Mouse (Mus musculus): ENCODE results near the gene Rassf5. TPM values are rescaled to one million over a fixed set of nuclear protein-coding genes. Genes with fewer than 3 reads are reported as not detected.
"Not testable (repeated sequence)": the region's sequence is repeated elsewhere in the genome, so short reads cannot be mapped to it uniquely, and the experiment has no call there.

Gene Rassf5
- polyA plus RNA-seq, 1 experiment from 2014 or later = 35.4 TPM

DNA sequence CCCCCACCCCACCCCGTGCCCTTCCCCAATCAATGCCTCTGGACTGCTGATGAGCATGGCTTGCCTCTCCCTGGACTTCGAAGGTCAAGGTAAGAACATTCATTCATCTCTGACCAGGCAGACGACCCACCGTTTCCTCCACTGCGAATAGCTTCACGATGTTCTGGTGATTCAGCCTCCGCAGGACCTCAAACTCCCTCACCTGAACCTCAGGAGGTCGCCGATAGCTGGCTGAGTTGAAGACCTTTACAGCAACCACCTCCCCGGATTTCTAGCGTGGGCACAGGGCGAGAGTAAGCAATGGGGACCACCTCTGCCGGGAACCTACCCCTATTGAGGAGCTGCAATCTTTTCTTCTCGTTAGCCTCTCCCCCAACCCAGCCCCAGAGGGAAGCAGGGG, 30.5 kb upstream of the Rassf5 start:
- 98% methylated on average over 9 of the region's 14 CpGs for WGBS (ENCODE audit: missing documents)
- H3K27ac ChIP-seq = peak overlapping the region; percentile 94
- peaks cover 64% of the 10 kb centered on the region for H3K79me2 ChIP-seq (ENCODE audit: inconsistent target)
- no peak overlapping the region for H3K4me3 ChIP-seq (ENCODE audit: inconsistent target)
- peaks cover 47% of the 10 kb centered on the region for H3K36me3 ChIP-seq (ENCODE audit: inconsistent target)

DNA sequence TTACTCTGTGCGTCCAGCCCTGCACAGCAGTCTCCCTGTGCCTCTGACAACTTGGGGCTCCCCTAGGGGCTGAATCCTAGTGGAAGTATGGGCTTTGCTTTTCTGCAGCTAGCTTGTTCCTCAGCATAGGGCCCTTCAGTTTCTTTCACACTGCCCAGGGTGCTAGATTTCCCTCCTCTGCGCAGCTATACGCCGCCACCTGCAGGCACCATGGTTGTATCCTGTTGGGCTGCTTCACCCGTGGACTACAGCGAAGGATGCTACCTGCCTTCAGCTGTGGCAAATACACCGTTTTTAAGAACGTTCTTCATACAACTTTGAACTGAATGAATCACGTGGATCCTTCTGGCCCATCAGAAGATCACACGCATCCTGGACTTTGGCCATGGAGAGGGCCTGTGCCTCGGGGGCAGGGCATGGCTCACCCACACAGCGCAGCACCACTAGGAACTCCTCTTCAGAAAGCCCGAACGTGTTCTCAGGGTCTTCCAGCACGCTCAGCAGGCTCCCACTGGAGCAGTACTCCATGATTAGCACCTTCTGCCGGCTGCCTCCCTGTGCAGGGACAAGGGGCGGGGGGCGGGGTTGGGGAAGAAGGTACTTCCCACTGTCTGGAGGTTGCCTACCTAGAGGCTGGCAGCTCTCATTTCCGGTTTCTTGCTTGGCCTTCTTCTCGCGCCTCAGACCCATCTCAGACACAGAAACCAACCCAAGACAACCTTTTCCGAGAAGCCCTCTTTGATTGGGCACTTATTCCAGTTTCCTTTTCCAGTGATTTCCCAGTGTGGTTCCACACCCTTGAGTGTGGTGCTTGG, 29.9 kb upstream of the Rassf5 start:
- peaks cover 48% of the 10 kb centered on the region for H3K36me3 ChIP-seq (ENCODE audit: inconsistent target)
- WGBS (ENCODE audit: missing documents) = 85% methylated on average over 18 of the region's 22 CpGs
- no peak overlapping the region for H3K27ac ChIP-seq
- peaks cover 59% of the 10 kb centered on the region for H3K79me2 ChIP-seq (ENCODE audit: inconsistent target)
- no peak overlapping the region for H3K4me3 ChIP-seq (ENCODE audit: inconsistent target)

DNA sequence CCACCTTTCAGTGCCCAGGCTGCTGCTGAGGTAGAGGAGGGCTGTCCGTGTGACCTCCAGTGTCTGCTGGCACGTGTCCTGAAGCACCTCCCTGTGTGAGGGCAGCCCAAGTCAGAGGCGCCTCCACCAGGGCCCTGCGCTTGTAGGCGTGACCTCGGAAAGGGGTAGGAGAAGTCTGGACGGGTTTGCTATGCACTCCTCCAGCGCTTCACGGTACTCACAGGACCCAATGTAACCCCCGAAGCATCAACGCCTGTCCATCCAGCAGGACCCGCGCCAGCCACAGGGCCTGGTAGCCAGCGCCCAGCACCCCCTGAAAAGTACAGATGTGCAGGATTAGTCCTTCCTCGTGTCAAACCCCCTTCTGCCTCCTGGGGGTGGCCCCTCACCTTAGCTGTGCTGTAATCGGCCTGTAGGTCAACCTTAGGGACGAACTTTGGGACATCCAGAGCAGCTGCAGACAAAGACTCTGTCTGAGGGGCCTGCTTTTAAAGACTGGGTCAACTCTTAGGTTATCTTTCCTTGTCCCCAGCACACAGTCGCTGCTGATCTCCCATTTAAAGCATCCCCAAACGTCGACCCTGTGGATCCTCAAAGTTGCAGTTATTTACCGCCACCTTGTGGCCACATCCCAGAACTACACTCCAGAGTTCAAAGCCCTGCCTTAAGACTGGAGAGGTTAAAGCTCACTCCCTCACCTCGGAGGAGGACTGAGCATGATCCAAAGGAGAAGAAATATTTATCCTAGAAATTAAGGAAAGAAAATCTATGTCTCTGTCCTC, 24.9 kb upstream of the Rassf5 start:
- Histone ChIP-seq H3K79me2 (ENCODE audit: inconsistent target) (peaks cover 18% of the 10 kb centered on the region; the same call in 1 of the 2 replicates), H3K4me3 (ENCODE audit: inconsistent target) (no peak overlapping the region), H3K36me3 (ENCODE audit: inconsistent target) (peaks cover 95% of the 10 kb centered on the region), H3K27ac (no peak overlapping the region)
- 69% methylated on average over 22 of the region's 22 CpGs for WGBS (ENCODE audit: missing documents)

DNA sequence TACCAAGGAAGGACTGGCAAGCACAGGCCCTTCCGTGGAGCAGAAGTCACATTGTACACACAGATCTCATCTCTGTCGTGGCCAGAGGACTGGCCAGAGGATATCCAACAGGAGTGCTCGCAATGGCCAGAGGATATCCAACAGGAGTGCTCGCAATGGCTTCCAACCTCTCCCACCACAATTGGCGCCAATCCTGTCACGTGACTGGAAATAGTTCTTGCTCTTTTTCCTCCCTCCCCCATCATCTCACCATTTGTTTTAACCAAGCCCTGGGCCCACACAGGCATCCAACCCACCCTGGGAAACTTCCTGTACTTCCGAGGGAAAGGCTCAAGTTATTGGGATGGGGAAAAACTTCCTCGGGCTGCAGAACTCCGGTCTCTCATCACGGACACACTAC, 23.7 kb upstream of the Rassf5 start:
- Histone ChIP-seq H3K27ac (no peak overlapping the region), H3K4me3 (ENCODE audit: inconsistent target) (no peak overlapping the region), H3K36me3 (ENCODE audit: inconsistent target) (peaks cover 91% of the 10 kb centered on the region), H3K79me2 (ENCODE audit: inconsistent target) (peaks cover 6% of the 10 kb centered on the region; the same call in 1 of the 2 replicates)
- WGBS (ENCODE audit: missing documents) = 94% methylated on average over 10 of the region's 10 CpGs

DNA sequence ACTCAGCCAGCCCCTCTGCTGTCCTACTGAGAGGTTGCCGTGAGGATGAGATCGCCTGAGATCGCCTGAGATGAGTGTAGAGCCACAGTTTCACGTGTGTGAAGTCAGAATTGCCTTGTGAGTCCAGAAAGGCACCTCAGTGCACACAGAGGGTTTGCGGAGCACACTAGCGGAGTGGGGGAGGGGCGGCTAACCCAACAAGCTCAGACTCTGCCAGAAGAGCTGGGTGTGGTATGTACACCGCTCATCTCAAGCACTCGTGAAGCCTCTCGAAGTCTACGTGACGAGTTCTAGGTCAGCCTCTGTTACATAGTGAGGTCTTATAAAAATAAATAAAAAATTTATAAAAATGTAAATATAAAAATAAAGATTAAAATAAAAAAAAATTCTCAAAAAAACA, 18.8 kb upstream of the Rassf5 start:
- Histone ChIP-seq H3K36me3 (ENCODE audit: inconsistent target) (peaks cover 78% of the 10 kb centered on the region), H3K4me3 (ENCODE audit: inconsistent target) (no peak overlapping the region), H3K79me2 (ENCODE audit: inconsistent target) (no peaks in the 10 kb centered on the region), H3K27ac (no peak overlapping the region)
- 95% methylated on average over 12 of the region's 12 CpGs for WGBS (ENCODE audit: missing documents)

DNA sequence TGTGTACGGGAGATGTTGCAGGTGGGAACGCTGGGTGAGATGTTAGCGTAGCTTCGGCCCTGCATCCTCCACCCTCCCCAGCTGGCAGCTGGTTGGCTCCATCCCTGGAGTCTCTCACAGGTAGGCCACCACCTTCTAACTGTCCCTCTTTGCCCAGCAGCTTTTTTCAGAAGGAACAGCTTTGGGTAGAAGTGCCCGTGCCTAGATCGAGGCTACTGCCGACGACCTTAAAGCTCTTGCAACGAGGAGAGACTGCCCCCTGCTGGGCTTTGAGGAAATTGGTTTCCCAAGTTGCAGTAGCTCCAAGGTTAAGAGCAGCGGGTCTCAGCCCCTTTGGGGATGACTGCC, 15.2 kb upstream of the Rassf5 start:
- Histone ChIP-seq H3K36me3 (ENCODE audit: inconsistent target) (peaks cover 76% of the 10 kb centered on the region), H3K4me3 (ENCODE audit: inconsistent target) (no peak overlapping the region), H3K27ac (no peak overlapping the region), H3K79me2 (ENCODE audit: inconsistent target) (no peaks in the 10 kb centered on the region)
- 51% methylated on average over 10 of the region's 10 CpGs for WGBS (ENCODE audit: missing documents)

DNA sequence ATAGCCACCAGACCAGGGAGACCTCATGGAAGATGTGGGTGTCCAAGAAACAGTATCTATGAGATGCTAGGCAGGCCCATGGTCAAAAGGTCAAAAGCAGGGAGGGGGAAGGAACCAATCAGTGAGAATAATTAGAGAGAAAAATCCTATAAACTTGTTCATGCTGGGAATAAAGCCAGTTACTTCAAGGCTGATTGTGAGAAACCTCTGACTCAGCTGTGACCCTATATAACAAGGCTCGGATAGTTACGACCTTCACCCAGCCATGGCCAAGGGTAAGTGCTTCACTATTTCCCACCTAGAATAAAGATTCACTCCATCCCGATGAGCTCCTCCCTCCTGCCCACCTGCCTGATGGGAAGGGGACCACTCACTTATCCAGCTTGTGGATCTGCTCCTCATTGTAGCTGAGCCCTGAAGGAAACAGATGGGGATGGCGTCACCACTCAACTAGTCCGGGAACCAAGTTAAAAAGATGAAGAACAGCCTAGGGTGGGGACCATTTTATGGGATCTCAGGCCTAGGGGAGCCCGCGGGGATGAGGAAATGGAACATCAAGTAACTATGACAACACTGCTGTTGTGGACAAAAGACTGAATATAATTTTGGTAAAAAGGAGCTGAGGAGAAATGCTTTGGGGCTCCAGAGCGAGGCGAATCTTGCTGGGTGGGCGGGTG, 14.7 kb upstream of the Rassf5 start:
- H3K27ac ChIP-seq = no peak overlapping the region
- H3K4me3 ChIP-seq (ENCODE audit: inconsistent target) = no peak overlapping the region
- WGBS (ENCODE audit: missing documents) = 93% methylated on average over 10 of the region's 10 CpGs
- H3K79me2 ChIP-seq (ENCODE audit: inconsistent target) = no peaks in the 10 kb centered on the region
- H3K36me3 ChIP-seq (ENCODE audit: inconsistent target) = peaks cover 76% of the 10 kb centered on the region

DNA sequence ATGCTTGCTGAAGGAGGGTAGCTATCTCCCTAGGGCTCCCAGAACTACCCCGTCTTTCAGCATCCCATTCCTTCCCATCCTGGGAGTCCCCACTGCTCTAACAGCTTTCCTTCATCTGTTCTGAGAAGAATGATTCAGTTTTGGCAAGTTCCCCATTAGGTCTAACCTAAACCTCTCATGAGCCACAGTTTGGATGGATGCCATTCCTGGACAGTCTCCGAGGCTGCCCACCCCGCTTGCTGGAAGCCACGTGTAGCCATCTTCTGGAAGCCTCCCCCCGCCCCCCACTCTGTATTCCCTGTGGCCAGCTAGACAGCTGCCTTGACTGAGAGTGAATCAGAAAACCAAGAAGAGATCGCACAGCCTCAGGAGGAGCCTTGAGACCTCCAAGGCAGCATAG, 12.2 kb upstream of the Rassf5 start:
- WGBS (ENCODE audit: missing documents) = 92% methylated on average over 6 of the region's 6 CpGs
- H3K36me3 ChIP-seq (ENCODE audit: inconsistent target) = peaks cover 76% of the 10 kb centered on the region

DNA sequence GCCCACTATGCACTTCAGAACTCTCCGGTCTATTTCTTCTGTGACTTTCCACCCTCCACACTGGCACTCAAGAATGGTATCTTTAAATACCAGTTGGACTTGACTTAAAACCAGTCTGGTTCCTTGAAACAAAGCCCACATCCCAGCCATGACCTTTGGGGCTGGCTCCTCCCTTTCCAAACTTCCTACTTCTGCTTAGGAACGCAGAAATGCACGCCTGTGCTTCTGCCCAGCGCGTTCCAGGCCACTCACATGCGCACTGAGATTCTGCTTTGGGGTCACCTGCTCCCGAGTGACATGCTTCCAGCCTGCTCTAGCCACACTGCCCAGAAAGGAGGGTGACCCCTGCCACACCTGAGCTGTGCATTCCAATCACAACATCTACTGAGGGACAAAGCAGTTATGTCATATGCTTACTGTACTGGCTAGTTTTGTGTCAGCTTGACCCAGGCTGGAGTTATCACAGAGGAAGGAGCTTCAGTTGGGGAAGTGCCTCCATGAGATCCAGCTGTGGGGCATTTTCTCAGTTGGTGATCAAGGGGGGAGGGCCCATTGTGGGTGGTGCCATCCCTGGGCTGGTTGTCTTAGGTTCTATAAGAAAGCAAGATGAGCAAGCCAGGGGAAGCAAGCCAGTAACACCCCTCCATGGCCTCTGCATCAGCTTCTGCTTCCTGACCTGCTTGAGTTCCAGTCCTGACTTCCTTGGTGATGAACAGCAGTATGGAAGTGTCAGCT, 7.6 kb upstream of the Rassf5 start:
- Histone ChIP-seq H3K36me3 (ENCODE audit: inconsistent target) (peaks cover 35% of the 10 kb centered on the region), H3K27ac (peak overlapping the region; percentile 82)
- not testable (repeated sequence) for H3K4me3 ChIP-seq (ENCODE audit: inconsistent target); H3K79me2 ChIP-seq (ENCODE audit: inconsistent target)
- WGBS (ENCODE audit: missing documents) = 36% methylated on average over 7 of the region's 7 CpGs

More for the DNA sequence above, 12.2 kb upstream of the Rassf5 start:
- Histone ChIP-seq H3K4me3 (ENCODE audit: inconsistent target) (no peak overlapping the region), H3K27ac (no peak overlapping the region), H3K79me2 (ENCODE audit: inconsistent target) (no peaks in the 10 kb centered on the region)

DNA sequence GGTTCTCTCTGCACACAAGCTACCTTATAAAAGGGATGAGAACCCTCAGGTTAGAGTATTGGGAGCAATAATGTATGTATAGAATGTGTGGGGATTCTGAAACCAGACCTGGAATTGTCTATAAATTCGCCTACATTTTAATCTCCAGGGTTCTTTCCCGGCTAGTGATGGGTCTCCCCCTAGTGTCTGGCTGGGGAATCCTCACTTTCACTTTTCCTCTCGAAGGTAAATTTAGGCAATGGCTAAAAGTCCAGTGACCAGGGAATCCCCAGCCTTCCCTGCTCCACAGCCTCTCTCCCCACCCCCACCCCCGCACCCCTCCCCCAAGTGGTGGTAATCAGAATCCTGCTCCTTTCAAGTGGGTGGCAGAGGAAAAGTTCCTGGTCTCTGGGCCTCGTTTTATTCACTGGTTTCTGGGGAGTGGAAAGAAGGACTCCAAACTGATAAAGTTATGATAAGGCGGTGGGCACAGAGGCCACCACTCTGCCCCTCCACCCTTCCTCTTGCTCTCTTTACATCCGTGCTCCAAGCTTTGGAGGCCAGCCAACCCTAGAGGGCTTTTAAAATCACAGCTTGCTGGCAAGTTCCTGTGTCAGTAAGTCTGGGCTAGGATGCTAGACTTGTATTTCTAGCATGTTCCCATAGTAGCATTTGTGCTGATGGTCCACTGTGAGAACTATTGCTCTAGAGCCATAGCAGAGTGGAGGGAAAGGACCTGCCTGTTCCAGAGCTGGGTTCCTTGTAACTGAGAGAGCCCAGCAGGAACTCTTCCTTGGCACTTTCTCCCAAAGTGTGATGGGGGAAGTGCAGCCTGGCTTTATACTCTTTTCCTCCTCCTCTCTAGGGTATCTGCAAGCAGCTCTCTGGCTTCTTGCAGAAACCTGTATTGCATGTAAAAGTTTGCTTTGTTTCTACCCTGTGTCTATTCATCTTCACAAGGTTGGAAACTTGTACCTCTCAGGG, 1.7 kb upstream of the Rassf5 start:
- Histone ChIP-seq H3K36me3 (ENCODE audit: inconsistent target) (no peaks in the 10 kb centered on the region), H3K79me2 (ENCODE audit: inconsistent target) (no peaks in the 10 kb centered on the region), H3K4me3 (ENCODE audit: inconsistent target) (peak overlapping the region; percentile 62; the same call in 1 of the 2 replicates), H3K27ac (no peak overlapping the region)
- WGBS (ENCODE audit: missing documents) = 4% methylated on average over 7 of the region's 7 CpGs

DNA sequence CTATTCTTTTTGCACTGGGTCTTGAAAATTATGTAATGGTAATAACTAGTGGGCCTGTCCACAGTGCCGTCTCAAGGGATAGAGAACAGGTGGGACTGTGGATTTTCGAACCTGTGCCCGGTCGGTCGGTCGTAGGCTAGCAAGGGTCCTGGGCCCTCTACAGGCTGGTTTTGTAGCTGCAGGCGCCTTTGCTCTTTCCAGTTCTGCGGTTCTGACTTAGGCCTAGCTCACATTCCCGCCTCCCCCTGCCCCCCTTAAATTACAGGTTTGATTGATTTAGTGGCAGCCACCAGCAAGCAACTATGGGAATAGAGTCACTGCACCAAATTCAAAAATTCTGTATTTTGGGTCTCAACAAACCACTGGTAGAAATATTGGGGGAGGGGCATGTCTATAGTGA, 868 bp upstream of the Rassf5 start:
- peak overlapping the region; percentile 29 for H3K27ac ChIP-seq
- 2% methylated on average over 5 of the region's 9 CpGs for WGBS (ENCODE audit: missing documents)
- H3K79me2 ChIP-seq (ENCODE audit: inconsistent target) = no peaks in the 10 kb centered on the region
- H3K4me3 ChIP-seq (ENCODE audit: inconsistent target) = peak overlapping the region; percentile 62
- H3K36me3 ChIP-seq (ENCODE audit: inconsistent target) = no peaks in the 10 kb centered on the region

DNA sequence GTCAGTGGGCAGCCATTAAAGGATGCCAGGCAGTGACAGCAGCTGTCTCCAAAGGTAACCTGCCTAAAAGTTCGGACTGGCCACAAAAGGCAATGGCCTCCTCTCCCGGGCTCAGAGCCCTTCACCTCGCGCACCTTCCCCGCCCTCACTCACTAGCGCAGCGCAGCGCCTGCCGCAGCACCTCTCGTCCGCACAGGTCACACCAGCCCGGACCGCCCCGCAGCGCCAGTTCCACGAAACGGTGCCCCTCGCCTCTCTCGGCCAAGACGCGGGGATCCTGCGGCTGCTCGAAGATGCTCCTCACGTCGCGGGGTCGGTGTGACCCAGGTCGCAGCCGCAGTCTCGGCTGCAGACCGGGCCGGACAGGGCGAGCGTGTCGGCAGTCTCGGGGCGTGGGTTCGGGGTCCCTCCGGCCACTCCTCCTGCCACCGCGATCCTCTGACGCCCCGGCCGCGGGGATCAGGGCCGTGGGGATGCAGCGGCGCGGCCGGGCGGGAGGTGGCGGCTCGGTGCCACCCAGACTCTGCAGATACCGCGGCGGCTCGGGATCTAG, 446 bp downstream of the Rassf5 start:
- H3K79me2 ChIP-seq (ENCODE audit: inconsistent target) = no peaks in the 10 kb centered on the region
- no peak overlapping the region for H3K4me3 ChIP-seq (ENCODE audit: inconsistent target)
- no peak overlapping the region for H3K27ac ChIP-seq
- 6% methylated on average over 56 of the region's 57 CpGs for WGBS (ENCODE audit: missing documents)
- no peaks in the 10 kb centered on the region for H3K36me3 ChIP-seq (ENCODE audit: inconsistent target)

DNA sequence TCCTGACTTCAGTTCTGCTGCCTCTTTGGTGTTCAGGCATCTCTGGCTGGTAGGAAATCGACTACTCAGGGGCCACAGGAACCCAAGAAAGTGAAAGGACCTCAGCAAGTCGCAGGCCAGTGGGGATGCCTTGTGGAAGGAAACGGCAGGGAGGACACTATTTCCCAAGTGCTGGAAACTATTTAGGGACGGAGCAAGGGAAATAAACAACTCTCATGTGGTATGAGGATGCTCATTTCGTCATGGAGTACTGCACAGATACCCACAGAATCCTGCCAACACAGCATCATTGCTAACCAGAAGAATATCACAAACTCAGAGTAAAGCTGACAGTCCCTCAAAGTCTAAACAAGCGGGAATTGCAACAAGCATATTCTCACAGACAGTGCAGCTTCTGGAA, 2.1 kb downstream of the Rassf5 start:
- no peak overlapping the region for H3K4me3 ChIP-seq (ENCODE audit: inconsistent target)
- H3K79me2 ChIP-seq (ENCODE audit: inconsistent target) = no peaks in the 10 kb centered on the region
- no peaks in the 10 kb centered on the region for H3K36me3 ChIP-seq (ENCODE audit: inconsistent target)
- H3K27ac ChIP-seq = no peak overlapping the region
- WGBS (ENCODE audit: missing documents) = 50% methylated on average over 6 of the region's 6 CpGs

All from macrophage (primary cell).